ENCODE assay signal across 11 mouse cellular contexts in genomic region chr4:54073483-54073882, GRCm38 (mm10).
DNase-seq lines count a peak whose midpoint lies in the region; ATAC-seq lines count a peak whose summit lies in the region.
"Had no signal": no experiment of that assay in that cellular context is flagged by ENCODE, and none has a peak within 500 bp of the region (broad histone marks: within the 10 kb centered on the region; RNA-seq: fewer than 3 reads in every experiment).

No protein-coding gene starts in this region.

- H3K9me3 ChIP-seq in embryonic facial prominence, embryonic 10.5 days, result peaks cover 15% of the 10 kb centered on the region
- peaks cover 17% of the 10 kb centered on the region for H3K9me3 ChIP-seq in neural tube, embryonic 13.5 days
- peaks cover 3% of the 10 kb centered on the region for H3K9me3 ChIP-seq in heart, embryonic 11.5 days (replicated peaks; ENCODE audit: control insufficient read depth, low read length)

- no peaks in the 10 kb centered on the region for H3K27me3 ChIP-seq in embryonic facial prominence, embryonic 10.5 days (replicated peaks; ENCODE audit: low read depth, poor library complexity, severe bottlenecking)
- H3K27me3 ChIP-seq in neural tube, embryonic 13.5 days, result no peaks in the 10 kb centered on the region
- H3K27me3 ChIP-seq in heart, embryonic 11.5 days (ENCODE audit: control insufficient read depth, insufficient read depth, low read length), result no peaks in the 10 kb centered on the region
- H3K27me3 ChIP-seq: heart, embryonic 13.5 days had no signal

- H3K27ac ChIP-seq in embryonic facial prominence, embryonic 10.5 days (replicated peaks), result peak overlapping the region; percentile 15
- H3K27ac ChIP-seq in neural tube, embryonic 13.5 days (replicated peaks), result no peak overlapping the region
- no peak overlapping the region for H3K27ac ChIP-seq in heart, embryonic 11.5 days (ENCODE audit: low read depth, low read length)
- H3K27ac ChIP-seq: heart, embryonic 13.5 days; macrophage had no signal

- ATAC-seq in neural tube, embryonic 13.5 days (ENCODE audit: low read depth), result no peak
- no peak for ATAC-seq in cerebellum, adult (ENCODE audit: insufficient number of reproducible peaks, low FRiP score, low TSS enrichment)
- no peak for ATAC-seq in heart, embryonic 11.5 days (replicated peaks; ENCODE audit: insufficient number of reproducible peaks, low FRiP score, low TSS enrichment)
- ATAC-seq in megakaryocyte-erythroid progenitor cell, adult 5-6 weeks (replicated peaks; ENCODE audit: low FRiP score, low TSS enrichment, poor library complexity, severe bottlenecking), result no peak

- H3K4me1 ChIP-seq in embryonic facial prominence, embryonic 10.5 days, result peaks cover 17% of the 10 kb centered on the region
- peaks cover 16% of the 10 kb centered on the region for H3K4me1 ChIP-seq in neural tube, embryonic 13.5 days (replicated peaks)
- H3K4me1 ChIP-seq in heart, embryonic 11.5 days (ENCODE audit: control insufficient read depth, insufficient read depth, low read length), result no peaks in the 10 kb centered on the region
- H3K4me1 ChIP-seq: heart, embryonic 13.5 days had no signal

- no peak overlapping the region for H3K4me2 ChIP-seq in neural tube, embryonic 13.5 days
- no peak overlapping the region for H3K4me2 ChIP-seq in heart, embryonic 11.5 days
- H3K4me2 ChIP-seq: heart, embryonic 13.5 days had no signal

- WGBS in embryonic facial prominence, embryonic 10.5 days, result 57% methylated on average over 7 of the region's 7 CpGs
- WGBS in neural tube, embryonic 13.5 days, result 31% methylated on average over 7 of the region's 7 CpGs
- WGBS in heart, embryonic 11.5 days (ENCODE audit: insufficient replicate concordance), result 71% methylated on average over 7 of the region's 7 CpGs

- 0 out of 2 replicates have a peak, but pooled peaks cover 6% of the 10 kb centered on the region for H3K36me3 ChIP-seq in embryonic facial prominence, embryonic 10.5 days (replicated peaks)
- no peaks in the 10 kb centered on the region for H3K36me3 ChIP-seq in neural tube, embryonic 13.5 days
- no peaks in the 10 kb centered on the region for H3K36me3 ChIP-seq in heart, embryonic 11.5 days (ENCODE audit: control insufficient read depth, insufficient read depth, low read length)
- H3K36me3 ChIP-seq: heart, embryonic 13.5 days had no signal

- no peak for DNase-seq in embryonic facial prominence, embryonic 10.5 days (ENCODE audit: low spot score)
- peak; percentile 46 to 61 for DNase-seq in frontal cortex, adult 2 months (ENCODE audit: extremely low spot score in 1 of 2, low spot score in 1 of 2)
- DNase-seq in layer of hippocampus, postnatal 14 days (ENCODE audit: low spot score in 2 of 2), result peak; percentile 41 to 67
- DNase-seq in gastrocnemius, postnatal 14 days, result no peak
- DNase-seq: retina, postnatal 1 day had no signal

- H3K9ac ChIP-seq in neural tube, embryonic 13.5 days, result 0 out of 2 replicates have a peak overlapping the region, but pooled peaks have one; percentile 47
- no peak overlapping the region for H3K9ac ChIP-seq in heart, embryonic 11.5 days (ENCODE audit: low read depth, low read length)
- H3K9ac ChIP-seq: heart, embryonic 13.5 days had no signal

- H3K4me3 ChIP-seq in embryonic facial prominence, embryonic 10.5 days, result no peak overlapping the region
- H3K4me3 ChIP-seq in neural tube, embryonic 13.5 days, result no peak overlapping the region
- no peak overlapping the region for H3K4me3 ChIP-seq in heart, embryonic 11.5 days (ENCODE audit: low read depth, low read length)
- H3K4me3 ChIP-seq: heart, embryonic 13.5 days had no signal

- intact Hi-C loops in gastrocnemius, postnatal 14 days (cut with DNase I; ENCODE audit: low total_unique reads), result no loop called here

Comparison
In these comparisons a context has a peak if more than half of its experiments do, and no peak if none do; other contexts are left out.
1. DNase-seq: peak in frontal cortex, adult 2 months (2 of 2) and layer of hippocampus, postnatal 14 days (2 of 2); none in embryonic facial prominence, embryonic 10.5 days (single experiment) and gastrocnemius, postnatal 14 days (single experiment).